Mouse (Mus musculus) MEL (cell line): ENCODE measurements at regions not wholly inside any gene's neighbourhood (a gene's known extent, or its start where the extent isn't known, plus 50 kb on each side); places are given as distances from the start of the nearest gene placed in this dataset.

Source experiments
- BHLHE40 ChIP-seq: IDR thresholded peaks from 2 replicates; pipeline ENCODE4 v1.6.1; 2012; ENCODE audit warnings: low read depth, mild to moderate bottlenecking, inconsistent platforms, low read length, improper control_type of control experiment, borderline replicate concordance
- CHD2 ChIP-seq: IDR thresholded peaks from 2 replicates; pipeline ENCODE4 v1.6.1; 2011; ENCODE audit warnings: low read length, improper control_type of control experiment
- CTCF ChIP-seq, 3 experiments: IDR thresholded peaks in 2 of 3; conservative IDR thresholded peaks in 1 of 3; 2 replicates each; pipeline ENCODE4 v1.5.1; 2011 to 2012; ENCODE audit warnings: low read length in 3 of 3, low read depth in 2 of 3, mild to moderate bottlenecking in 2 of 3, improper control_type of control experiment in 1 of 3, inconsistent platforms in 1 of 3, mixed read lengths in 1 of 3, moderate library complexity in 1 of 3; ENCODE audit not compliant: control insufficient read depth in 1 of 3, insufficient read depth in 1 of 3, poor library complexity in 1 of 3, severe bottlenecking in 1 of 3
- E2F4 ChIP-seq: IDR thresholded peaks from 2 replicates; pipeline ENCODE4 v1.6.1; 2011; ENCODE audit warnings: low read depth, low read length, improper control_type of control experiment, borderline replicate concordance
- EP300 ChIP-seq, 2 experiments: IDR thresholded peaks; 2 replicates each; pipeline ENCODE4 v1.6.1; 2011; ENCODE audit warnings: improper control_type of control experiment in 2 of 2, low read length in 2 of 2, low read depth in 1 of 2, mild to moderate bottlenecking in 1 of 2
- JUND ChIP-seq: IDR thresholded peaks from 2 replicates; pipeline ENCODE4 v1.6.1; 2011; ENCODE audit warnings: low read depth, mild to moderate bottlenecking, improper control_type of control experiment, low read length
- MAFK ChIP-seq: IDR thresholded peaks from 2 replicates; pipeline ENCODE4 v1.6.1; 2011; ENCODE audit warnings: low read depth, mild to moderate bottlenecking, low read length, improper control_type of control experiment, borderline replicate concordance
- POLR2A ChIP-seq, 2 experiments: IDR thresholded peaks; 2 replicates each; pipeline ENCODE4 v1.6.1; 2011 to 2012; ENCODE audit warnings: low read length in 2 of 2, mild to moderate bottlenecking in 2 of 2, control low read depth in 1 of 2, improper control_type of control experiment in 1 of 2, low read depth in 1 of 2, moderate library complexity in 1 of 2; ENCODE audit not compliant: control insufficient read depth in 1 of 2, insufficient read depth in 1 of 2, poor library complexity in 1 of 2
- SIN3A ChIP-seq: IDR thresholded peaks from 2 replicates; pipeline ENCODE4 v1.6.1; 2012; ENCODE audit warnings: low read length, improper control_type of control experiment, inconsistent platforms
- TCF12 ChIP-seq: IDR thresholded peaks from 2 replicates; pipeline ENCODE4 v1.6.1; 2014; ENCODE audit warnings: low read depth, mild to moderate bottlenecking, inconsistent platforms, low read length, improper control_type of control experiment, moderate library complexity
- ZKSCAN1 ChIP-seq: IDR thresholded peaks from 2 replicates; pipeline ENCODE4 v1.6.1; 2012; ENCODE audit warnings: low read depth, mild to moderate bottlenecking, inconsistent platforms, low read length, improper control_type of control experiment, moderate library complexity

GRCm38 (mm10) chr9:116489273-116489672 lies 314.1 kb upstream of the Tgfbr2 start:
- no peak for TF ChIP-seq TCF12
- no peak for TF ChIP-seq SIN3A
- TF ChIP-seq EP300 (IDR thresholded peaks at IDR 0.05; ENCODE audit: low read depth in 1 of 2, low read length in 2 of 2): no peak
- TF ChIP-seq CTCF (IDR thresholded peaks at IDR 0.05 in 2 of 3, conservative IDR thresholded peaks at IDR 0.05 in 1 of 3; ENCODE audit: control insufficient read depth in 1 of 3, insufficient read depth in 1 of 3, low read depth in 2 of 3, low read length in 3 of 3, poor library complexity in 1 of 3, severe bottlenecking in 1 of 3): no peak
- no peak for TF ChIP-seq BHLHE40
- TF ChIP-seq CHD2: no peak
- TF ChIP-seq POLR2A (IDR thresholded peaks at IDR 0.05; ENCODE audit: control insufficient read depth in 1 of 2, insufficient read depth in 1 of 2, low read depth in 1 of 2, low read length in 2 of 2, poor library complexity in 1 of 2): no peak
- no peak for TF ChIP-seq ZKSCAN1
- no peak for TF ChIP-seq MAFK
- TF ChIP-seq JUND: no peak
- no peak for TF ChIP-seq E2F4
